17 mouse cellular contexts compared by ENCODE assay signal in the genomic region with DNA sequence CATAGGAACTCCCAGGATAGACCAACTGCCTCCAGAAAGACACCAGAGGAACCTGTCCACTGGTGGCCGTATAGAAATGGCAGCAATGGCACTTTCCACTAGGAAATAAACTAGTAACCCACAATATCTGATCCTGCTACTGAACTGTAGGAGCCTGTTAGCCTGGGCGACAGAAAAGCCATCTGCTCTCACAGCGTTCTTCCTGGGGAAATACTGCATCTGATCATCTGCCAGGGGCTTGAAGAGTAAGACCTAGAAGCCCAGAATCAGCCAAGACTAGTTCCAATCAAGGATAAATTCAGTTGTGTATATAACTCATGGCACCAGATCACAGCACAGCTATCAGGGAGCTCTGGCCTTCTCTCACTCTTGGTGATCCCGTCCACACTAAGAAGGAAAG. TPM values are rescaled to one million over a fixed set of nuclear protein-coding genes. Genes with fewer than 3 reads are reported as not detected.
DNase-seq lines count a peak whose midpoint lies in the region; ATAC-seq lines count a peak whose summit lies in the region.
"Had no signal": no experiment of that assay in that cellular context is flagged by ENCODE, and none has a peak within 500 bp of the region (broad histone marks: within the 10 kb centered on the region; RNA-seq: fewer than 3 reads in every experiment).

No protein-coding gene starts in this region.

- no peak for DNase-seq in cerebellum, postnatal 4 days (ENCODE audit: low spot score in 2 of 2)
- peak; percentile 82 for DNase-seq in cerebellum, adult 9-10 months
- DNase-seq in cerebellum, postnatal 25 days, result peak; percentile 60 to 69
- DNase-seq in T-cell, adult 2 months (ENCODE audit: low spot score), result no peak
- no peak for DNase-seq in layer of hippocampus, postnatal 36 days
- DNase-seq in c-Kit-positive CD71-positive TER-119-positive erythroid progenitor cells, embryonic 14.5 days (ENCODE audit: low spot score), result no peak
- DNase-seq: adrenal gland, postnatal 36 days; B cell, adult 2 months; gastrocnemius, postnatal 10 days; heart, adult 18-20 months; heart, postnatal 14 days; kidney, adult 2 months had no signal

- peak; percentile 85 for ATAC-seq in cerebellum, adult (ENCODE audit: insufficient number of reproducible peaks, low FRiP score, low TSS enrichment)
- ATAC-seq: activated CD4-positive, CD25-positive, alpha-beta regulatory T cell, adult 4 months; forebrain, embryonic 16.5 days; intestine, embryonic 15.5 days had no signal

RNA-seq across cellular contexts. Expression of a gene that starts 33.5 kb away (rescaled TPM):
- 10 to 100 TPM; 41.4 to 54.1 TPM for total RNA-seq in layer of hippocampus, postnatal 36 days (2021)
- total RNA-seq: MEL had no signal

Comparison
In these comparisons a context has a peak if more than half of its experiments do, and no peak if none do; other contexts are left out.
1. DNase-seq: peak in cerebellum, adult 9-10 months (single experiment) and cerebellum, postnatal 25 days (2 of 2); none in cerebellum, postnatal 4 days (0 of 2), T-cell, adult 2 months (single experiment), layer of hippocampus, postnatal 36 days (0 of 2) and c-Kit-positive CD71-positive TER-119-positive erythroid progenitor cells, embryonic 14.5 days (single experiment).